Mouse (Mus musculus): Measurements from ENCODE around the gene Rnase12. TPM values are rescaled to one million over a fixed set of nuclear protein-coding genes. Genes with fewer than 3 reads are reported as not detected.

Gene Rnase12
- polyA plus RNA-seq, 1 experiment: not detected

DNA sequence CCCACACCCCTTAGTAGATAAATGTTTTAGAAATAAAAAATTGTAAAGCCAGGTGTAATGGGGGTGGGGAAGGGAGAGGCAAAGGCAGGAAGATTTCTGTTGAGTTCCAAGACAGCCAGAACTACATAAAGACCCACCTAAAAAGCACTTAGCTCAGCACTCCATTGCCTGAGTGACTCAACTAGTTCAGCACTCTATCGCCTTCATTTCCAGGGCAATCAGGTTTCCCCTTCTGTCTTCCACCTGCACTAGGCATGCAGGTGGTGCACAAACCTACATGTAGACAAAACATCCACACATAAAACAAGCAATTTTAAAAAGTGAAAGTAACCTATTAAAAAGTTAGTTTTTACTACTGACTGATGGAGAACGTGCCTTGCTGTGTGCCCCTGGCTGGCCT lies 27.6 kb upstream of the Rnase12 start:
- TF ChIP-seq CTCF (IDR thresholded peaks at IDR 0.05; ENCODE audit: extremely low read depth, insufficient read length, insufficient replicate concordance, low read depth, low read length) (no peak), POLR2A (IDR thresholded peaks at IDR 0.05; ENCODE audit: low read depth, low read length) (no peak)
- Histone ChIP-seq H3K4me3 (ENCODE audit: low read depth, low read length) (no peak overlapping the region), H3K27me3 (ENCODE audit: control insufficient read depth, insufficient read depth, low read length) (no peaks in the 10 kb centered on the region), H3K36me3 (ENCODE audit: control insufficient read depth, insufficient read depth, low read length) (no peaks in the 10 kb centered on the region), H3K4me1 (ENCODE audit: control insufficient read depth, insufficient read depth, insufficient read length, low read length) (peaks cover 3% of the 10 kb centered on the region; the same call in 1 of the 2 replicates), H3K27ac (ENCODE audit: insufficient read depth, low read depth, low read length) (no peak overlapping the region)
- WGBS: 74% methylated on average over 2 of the region's 2 CpGs

DNA sequence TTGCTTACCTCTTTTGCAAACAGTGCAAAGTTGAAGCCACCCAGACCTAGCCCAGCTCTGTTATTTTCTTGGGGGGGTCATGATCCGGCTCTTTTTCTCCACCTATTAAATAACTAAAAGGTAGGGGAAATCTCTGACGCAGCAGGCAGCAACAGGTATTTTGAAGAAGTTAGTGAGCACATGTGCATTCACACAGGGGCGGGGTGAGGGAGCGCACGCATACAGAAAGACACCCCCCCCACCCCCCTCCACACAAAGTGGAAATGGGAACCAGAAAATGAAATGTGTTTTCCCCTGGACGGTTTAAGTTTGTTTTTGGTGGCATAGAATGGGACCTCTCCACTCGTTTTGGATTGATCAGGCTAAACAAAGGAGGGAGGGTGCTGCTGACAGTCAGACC lies 26.3 kb upstream of the Rnase12 start:
- no peak for TF ChIP-seq POLR2A (IDR thresholded peaks at IDR 0.05; ENCODE audit: low read depth, low read length)
- no peak for TF ChIP-seq CTCF (IDR thresholded peaks at IDR 0.05; ENCODE audit: extremely low read depth, insufficient read length, insufficient replicate concordance, low read depth, low read length)
- H3K4me1 ChIP-seq (ENCODE audit: control insufficient read depth, insufficient read depth, insufficient read length, low read length): peaks cover 3% of the 10 kb centered on the region; the same call in 1 of the 2 replicates
- no peaks in the 10 kb centered on the region for H3K27me3 ChIP-seq (ENCODE audit: control insufficient read depth, insufficient read depth, low read length)
- no peak overlapping the region for H3K27ac ChIP-seq (ENCODE audit: insufficient read depth, low read depth, low read length)
- H3K36me3 ChIP-seq (ENCODE audit: control insufficient read depth, insufficient read depth, low read length): no peaks in the 10 kb centered on the region
- 22% methylated on average over 7 of the region's 7 CpGs for WGBS
- H3K4me3 ChIP-seq (ENCODE audit: low read depth, low read length): no peak overlapping the region; the same call in 1 of the 2 replicates

DNA sequence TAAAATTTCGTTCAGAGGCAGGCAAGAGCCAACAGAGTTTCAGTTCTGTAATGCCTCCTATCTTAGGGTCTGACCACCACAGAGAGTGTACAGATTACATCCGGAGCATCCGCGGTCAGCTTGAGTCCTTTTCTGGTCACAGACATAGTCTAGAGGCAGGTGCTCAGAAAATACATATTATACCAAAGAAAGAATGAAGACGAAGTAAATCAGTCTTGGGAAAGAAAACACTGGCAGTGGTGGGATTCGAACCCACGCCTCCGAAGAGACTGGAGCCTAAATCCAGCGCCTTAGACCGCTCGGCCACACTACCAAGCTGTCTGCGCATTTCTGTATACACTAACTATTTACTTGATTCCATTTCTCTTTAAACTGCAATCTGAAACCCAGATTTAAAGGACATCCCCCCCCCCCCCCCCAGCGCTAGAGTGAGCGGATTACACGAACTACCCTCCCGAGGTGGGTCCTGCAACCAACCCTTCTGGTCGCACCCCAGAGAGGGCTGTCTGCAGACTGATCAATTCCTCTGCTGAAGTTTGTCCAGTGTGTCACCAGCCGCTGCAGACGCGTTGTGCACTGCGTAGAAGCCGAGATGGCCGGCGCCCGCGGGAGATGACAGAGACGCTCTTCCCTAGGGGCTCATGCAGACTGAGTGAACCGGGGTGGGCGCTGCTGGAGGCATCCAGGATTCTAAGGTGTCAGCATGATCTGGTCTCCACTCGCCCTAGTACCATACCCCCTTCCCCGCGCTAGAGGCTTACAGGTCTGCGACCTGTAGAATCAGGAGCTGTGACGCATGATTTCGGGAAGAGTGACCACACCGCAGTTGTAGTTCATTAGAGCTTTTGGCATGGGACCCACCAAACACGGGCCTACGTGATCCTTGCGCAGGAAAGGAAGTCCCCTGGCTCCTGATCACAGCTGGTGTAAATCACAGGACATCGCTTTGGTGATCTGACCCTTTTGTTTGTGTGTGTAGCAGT lies 25.4 kb upstream of the Rnase12 start:
- H3K27ac ChIP-seq (ENCODE audit: insufficient read depth, low read depth, low read length): peak overlapping the region; percentile 5
- TF ChIP-seq POLR2A (IDR thresholded peaks at IDR 0.05; ENCODE audit: low read depth, low read length) (no peak; the same call in 1 of the 2 replicates), CTCF (IDR thresholded peaks at IDR 0.05; ENCODE audit: extremely low read depth, insufficient read length, insufficient replicate concordance, low read depth, low read length) (no peak)
- WGBS: 6% methylated on average over 40 of the region's 40 CpGs
- H3K36me3 ChIP-seq (ENCODE audit: control insufficient read depth, insufficient read depth, low read length): no peaks in the 10 kb centered on the region
- H3K27me3 ChIP-seq (ENCODE audit: control insufficient read depth, insufficient read depth, low read length): no peaks in the 10 kb centered on the region
- H3K4me1 ChIP-seq (ENCODE audit: control insufficient read depth, insufficient read depth, insufficient read length, low read length): peaks cover 3% of the 10 kb centered on the region; the same call in 1 of the 2 replicates
- peak overlapping the region; percentile 64 for H3K4me3 ChIP-seq (ENCODE audit: low read depth, low read length)

DNA sequence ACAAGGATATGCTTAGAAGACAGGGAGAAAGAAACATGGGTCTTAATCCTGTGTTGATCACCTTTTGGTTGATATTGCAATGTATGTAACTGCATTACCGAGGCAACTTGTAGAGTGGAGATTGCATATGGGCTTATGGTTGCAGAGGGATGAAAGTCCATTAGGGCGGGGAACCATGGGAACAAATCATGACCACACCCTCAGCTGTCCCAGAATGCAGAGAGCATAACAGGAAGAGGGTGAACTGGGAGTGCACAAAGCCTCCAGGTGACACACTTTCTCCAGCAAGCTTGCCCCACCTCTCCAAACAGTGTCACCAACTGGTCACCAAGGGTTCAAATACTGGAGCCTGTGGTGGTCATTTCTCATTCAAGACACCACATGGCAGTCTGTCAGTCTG lies 23.6 kb upstream of the Rnase12 start:
- TF ChIP-seq POLR2A (IDR thresholded peaks at IDR 0.05; ENCODE audit: low read depth, low read length) (no peak), CTCF (IDR thresholded peaks at IDR 0.05; ENCODE audit: extremely low read depth, insufficient read length, insufficient replicate concordance, low read depth, low read length) (no peak)
- 0 out of 2 replicates have a peak overlapping the region, but pooled peaks have one; percentile 32 for H3K27ac ChIP-seq (ENCODE audit: insufficient read depth, low read depth, low read length)
- peaks cover 3% of the 10 kb centered on the region; the same call in 1 of the 2 replicates for H3K4me1 ChIP-seq (ENCODE audit: control insufficient read depth, insufficient read depth, insufficient read length, low read length)
- WGBS: 21% methylated on average over 2 of the region's 2 CpGs
- H3K27me3 ChIP-seq (ENCODE audit: control insufficient read depth, insufficient read depth, low read length): no peaks in the 10 kb centered on the region
- H3K4me3 ChIP-seq (ENCODE audit: low read depth, low read length): no peak overlapping the region
- no peaks in the 10 kb centered on the region for H3K36me3 ChIP-seq (ENCODE audit: control insufficient read depth, insufficient read depth, low read length)

DNA sequence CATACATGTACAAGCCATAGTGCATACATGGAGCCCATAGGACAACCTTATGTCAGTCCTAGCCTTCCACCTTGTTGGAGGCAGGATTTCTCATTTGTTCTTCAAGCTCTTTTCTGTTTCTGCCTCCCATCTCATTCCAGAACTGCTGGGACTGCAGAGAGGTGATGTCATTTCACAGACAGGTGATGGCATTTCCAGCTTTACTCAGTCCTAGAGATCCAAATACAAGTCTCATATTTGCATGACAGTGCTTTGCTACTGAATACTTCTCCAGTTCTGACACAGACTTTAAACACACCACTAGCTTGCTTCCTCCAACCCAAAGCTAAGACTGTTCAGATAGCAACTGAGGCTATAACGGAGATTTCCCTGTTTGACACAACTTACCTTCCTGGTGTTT lies 21.7 kb upstream of the Rnase12 start:
- peaks cover 3% of the 10 kb centered on the region; the same call in 1 of the 2 replicates for H3K4me1 ChIP-seq (ENCODE audit: control insufficient read depth, insufficient read depth, insufficient read length, low read length)
- H3K27me3 ChIP-seq (ENCODE audit: control insufficient read depth, insufficient read depth, low read length): no peaks in the 10 kb centered on the region
- TF ChIP-seq CTCF (IDR thresholded peaks at IDR 0.05; ENCODE audit: extremely low read depth, insufficient read length, insufficient replicate concordance, low read depth, low read length) (no peak), POLR2A (IDR thresholded peaks at IDR 0.05; ENCODE audit: low read depth, low read length) (no peak)
- no peak overlapping the region for H3K4me3 ChIP-seq (ENCODE audit: low read depth, low read length)
- no peak overlapping the region for H3K27ac ChIP-seq (ENCODE audit: insufficient read depth, low read depth, low read length)
- 98% methylated on average over 1 of the region's 1 CpGs for WGBS
- H3K36me3 ChIP-seq (ENCODE audit: control insufficient read depth, insufficient read depth, low read length): no peaks in the 10 kb centered on the region

DNA sequence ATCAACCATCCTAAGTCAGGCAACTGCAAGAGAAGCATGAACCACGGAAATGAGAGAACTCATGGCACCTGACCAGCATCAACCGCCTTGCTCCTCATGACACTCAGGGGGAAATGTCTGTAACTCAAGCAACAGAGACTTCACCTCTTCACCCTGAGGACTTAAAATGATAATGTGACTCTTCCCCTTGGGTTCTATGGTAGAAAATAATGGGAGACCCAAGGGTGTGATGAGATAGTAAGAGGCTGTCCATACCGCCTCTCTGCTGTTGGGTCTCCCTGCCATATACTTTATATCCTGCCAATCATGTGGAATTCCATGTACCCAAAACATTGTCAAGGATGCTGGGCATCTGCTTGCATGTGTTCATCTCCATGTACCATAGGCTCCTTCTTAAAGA lies 16.9 kb upstream of the Rnase12 start, which contains the start of gene Olfr750:
Gene Olfr750, minus strand, starts transcription at position 101 of the 400 bp plus-strand sequence.
- Histone ChIP-seq H3K4me1 (ENCODE audit: control insufficient read depth, insufficient read depth, insufficient read length, low read length) (no peaks in the 10 kb centered on the region), H3K4me3 (ENCODE audit: low read depth, low read length) (no peak within 1 kb of the TSS), H3K27ac (ENCODE audit: insufficient read depth, low read depth, low read length) (no peak within 1 kb of the TSS), H3K27me3 (ENCODE audit: control insufficient read depth, insufficient read depth, low read length) (no peaks in the 10 kb centered on the region), H3K36me3 (ENCODE audit: control insufficient read depth, insufficient read depth, low read length) (no peaks in the 10 kb centered on the region)
- WGBS: 93% methylated on average over 3 of the region's 3 CpGs
- TF ChIP-seq POLR2A (IDR thresholded peaks at IDR 0.05; ENCODE audit: low read depth, low read length): no peak
- TF ChIP-seq CTCF (IDR thresholded peaks at IDR 0.05; ENCODE audit: extremely low read depth, insufficient read length, insufficient replicate concordance, low read depth, low read length): no peak

DNA sequence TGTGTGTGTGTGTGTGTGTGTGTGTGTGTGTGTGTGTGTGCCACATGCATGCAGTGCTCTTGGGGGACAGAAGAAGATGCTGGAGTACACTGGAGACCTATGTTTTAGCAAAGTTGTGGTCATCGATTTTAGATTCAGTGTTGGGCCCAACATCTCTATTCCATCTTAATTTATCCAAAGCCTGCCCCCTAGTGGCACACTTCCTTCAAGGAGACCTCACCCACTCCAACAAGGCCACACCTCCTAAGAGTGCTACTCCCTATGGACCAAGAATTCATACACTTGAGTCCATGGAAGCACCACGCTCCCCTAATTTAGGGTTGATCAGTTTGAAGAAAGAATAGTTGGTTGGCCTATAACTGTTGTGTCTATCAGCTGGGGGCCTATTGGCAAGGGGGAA lies 12.2 kb upstream of the Rnase12 start:
- no peak overlapping the region for H3K27ac ChIP-seq (ENCODE audit: insufficient read depth, low read depth, low read length)
- WGBS: 87% methylated on average over 2 of the region's 2 CpGs
- H3K36me3 ChIP-seq (ENCODE audit: control insufficient read depth, insufficient read depth, low read length): no peaks in the 10 kb centered on the region
- no peaks in the 10 kb centered on the region for H3K27me3 ChIP-seq (ENCODE audit: control insufficient read depth, insufficient read depth, low read length)
- H3K4me1 ChIP-seq (ENCODE audit: control insufficient read depth, insufficient read depth, insufficient read length, low read length): peaks cover 2% of the 10 kb centered on the region; the same call in 1 of the 2 replicates
- H3K4me3 ChIP-seq (ENCODE audit: low read depth, low read length): no peak overlapping the region
- TF ChIP-seq CTCF (IDR thresholded peaks at IDR 0.05; ENCODE audit: extremely low read depth, insufficient read length, insufficient replicate concordance, low read depth, low read length): peak; percentile 36; the same call in 1 of the 2 replicates
- TF ChIP-seq POLR2A (IDR thresholded peaks at IDR 0.05; ENCODE audit: low read depth, low read length): no peak
